Mouse (Mus musculus) myocyte (in vitro differentiated cells): Measurements from ENCODE around the gene Fndc9. TPM values are rescaled to one million over a fixed set of nuclear protein-coding genes. Genes with fewer than 3 reads are reported as not detected.
A peak's percentile ranks its signal among the peaks of the same experiment; 100 is the strongest.

Source experiments
- H3K27me3 ChIP-seq: one replicate; pipeline ENCODE4 v1.6.1; 2011; ENCODE audit not compliant: control insufficient read depth, insufficient read depth, insufficient read length
- H3K36me3 ChIP-seq: one replicate; pipeline ENCODE4 v1.6.1; 2011; ENCODE audit not compliant: control insufficient read depth, insufficient read depth
- H3K4me2 ChIP-seq: one replicate; pipeline ENCODE4 v1.6.1; 2011; ENCODE audit warnings: low read depth, control low read depth
- H3K4me3 ChIP-seq: one replicate; pipeline ENCODE4 v1.5.1; 2011; ENCODE audit warnings: mild to moderate bottlenecking, control low read depth, moderate library complexity
- H3K79me2 ChIP-seq: one replicate; pipeline ENCODE4 v1.6.1; 2011; ENCODE audit not compliant: control insufficient read depth, insufficient read depth
- H3ac ChIP-seq: one replicate; pipeline ENCODE4 v1.6.1; 2011; ENCODE audit not compliant: control insufficient read depth, insufficient read length
- CEBPB ChIP-seq: IDR thresholded peaks from 2 replicates; pipeline ENCODE4 v1.6.1; 2011; ENCODE audit warnings: mild to moderate bottlenecking, moderate library complexity; ENCODE audit not compliant: poor library complexity, insufficient read depth, severe bottlenecking
- E2F4 ChIP-seq: IDR thresholded peaks from one replicate; pipeline ENCODE4 v1.6.1; 2011; ENCODE audit warnings: mild to moderate bottlenecking, control low read depth, moderate library complexity; ENCODE audit not compliant: insufficient read depth
- MAX ChIP-seq: IDR thresholded peaks from one replicate; pipeline ENCODE4 v1.6.1; 2011; ENCODE audit warnings: low read depth, mild to moderate bottlenecking, control low read depth
- MYOD1 ChIP-seq, 3 experiments: IDR thresholded peaks; one replicate each; pipeline ENCODE4 v1.6.1; 2011; ENCODE audit warnings: control low read depth in 2 of 3, low read depth in 2 of 3, mild to moderate bottlenecking in 2 of 3, moderate library complexity in 1 of 3; ENCODE audit not compliant: insufficient read length in 2 of 3, control insufficient read depth in 1 of 3
- MYOG ChIP-seq, 3 experiments: IDR thresholded peaks; one replicate each; pipeline ENCODE4 v1.6.1; 2011; ENCODE audit warnings: control low read depth in 2 of 3, low read depth in 2 of 3, mild to moderate bottlenecking in 2 of 3; ENCODE audit not compliant: insufficient read length in 2 of 3, control insufficient read depth in 1 of 3, insufficient read depth in 1 of 3
- POLR2A ChIP-seq: IDR thresholded peaks from one replicate; pipeline ENCODE4 v1.6.1; 2011; ENCODE audit warnings: low read depth, mild to moderate bottlenecking, control low read depth, moderate library complexity; ENCODE audit not compliant: insufficient read length
- POLR2AphosphoS2 ChIP-seq: IDR thresholded peaks from one replicate; pipeline ENCODE4 v1.6.1; 2011; ENCODE audit warnings: low read depth, control low read depth; ENCODE audit not compliant: insufficient read length
- REST ChIP-seq: IDR thresholded peaks from one replicate; pipeline ENCODE4 v1.6.1; 2011; ENCODE audit warnings: mild to moderate bottlenecking, control low read depth, moderate library complexity; ENCODE audit not compliant: insufficient read depth, insufficient read length
- SRF ChIP-seq: IDR thresholded peaks from one replicate; pipeline ENCODE4 v1.6.1; 2011; ENCODE audit warnings: low read depth; ENCODE audit not compliant: control insufficient read depth, insufficient read length
- TCF12 ChIP-seq: IDR thresholded peaks from one replicate; pipeline ENCODE4 v1.6.1; 2011; ENCODE audit warnings: mild to moderate bottlenecking, control low read depth; ENCODE audit not compliant: poor library complexity, insufficient read depth, severe bottlenecking
- TCF3 ChIP-seq: IDR thresholded peaks from one replicate; pipeline ENCODE4 v1.6.1; 2011; ENCODE audit warnings: low read depth, control low read depth; ENCODE audit not compliant: insufficient read length
- USF1 ChIP-seq: IDR thresholded peaks from one replicate; pipeline ENCODE4 v1.6.1; 2011; ENCODE audit warnings: low read depth, mild to moderate bottlenecking, control low read depth, moderate library complexity
- polyA plus RNA-seq: library from polyadenylated mRNA; unstranded; fragments of >200 nt; fragmentation: generic; extraction: Trizol; gene quantifications from one replicate; pipeline ENCODE4 v1.2.1, GENCODE M21; 2012; ENCODE audit warnings: missing spikeins

The Fndc9 gene
- polyA plus RNA-seq, 1 experiment: 0.74 TPM

DNA sequence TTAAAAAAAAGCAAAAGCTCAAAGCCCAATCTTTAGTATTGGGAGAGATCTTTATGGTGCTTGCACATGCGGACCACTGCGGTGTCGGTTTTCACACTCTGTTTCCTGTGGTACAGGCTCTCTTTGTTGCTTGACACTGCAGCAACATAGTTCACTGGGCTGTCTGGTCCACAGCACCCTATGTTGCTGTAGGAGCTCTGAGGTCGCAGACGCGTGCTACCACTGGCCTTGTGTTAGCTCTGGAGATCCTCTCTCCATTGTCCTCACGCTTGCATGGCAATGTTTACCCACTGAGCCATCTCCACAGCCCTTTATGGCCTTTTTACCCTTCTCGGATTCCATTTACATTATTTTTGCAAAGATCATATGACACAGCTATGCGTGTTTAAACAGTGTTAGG is 34.1 kb downstream of the Fndc9 start:
- no peaks in the 10 kb centered on the region for H3K27me3 ChIP-seq
- no peaks in the 10 kb centered on the region for H3K79me2 ChIP-seq
- no peak overlapping the region for H3ac ChIP-seq
- no peak overlapping the region for H3K4me2 ChIP-seq
- H3K4me3 ChIP-seq: no peak overlapping the region
- no peaks in the 10 kb centered on the region for H3K36me3 ChIP-seq
- TF ChIP-seq POLR2AphosphoS2 (no peak), TCF12 (no peak), POLR2A (no peak), USF1 (no peak), MYOG (IDR thresholded peaks at IDR 0.05; ENCODE audit: control insufficient read depth in 1 of 3, insufficient read depth in 1 of 3, insufficient read length in 2 of 3, low read depth in 2 of 3) (no peak), MYOD1 (IDR thresholded peaks at IDR 0.05; ENCODE audit: control insufficient read depth in 1 of 3, insufficient read length in 2 of 3, low read depth in 2 of 3) (no peak), REST (no peak), MAX (no peak), E2F4 (no peak), TCF3 (no peak), CEBPB (no peak), SRF (no peak)

DNA sequence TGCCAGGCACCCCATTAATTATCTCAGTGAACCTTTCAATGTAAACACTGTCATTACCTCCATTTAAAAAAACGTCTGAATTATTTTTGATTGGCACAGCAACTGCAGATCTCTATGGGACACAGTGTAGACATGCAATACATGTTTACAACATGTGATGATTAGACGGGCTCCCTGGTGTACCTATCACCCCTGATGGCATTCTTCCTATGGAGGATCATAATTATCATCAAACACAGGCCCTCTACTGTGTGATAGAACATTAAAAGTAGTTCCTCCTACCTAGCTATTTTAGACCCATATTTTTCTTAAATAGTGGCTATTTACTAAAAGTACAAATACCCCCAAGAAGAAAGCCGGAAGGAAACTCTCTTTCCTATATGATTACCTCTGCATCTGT is 34.6 kb downstream of the Fndc9 start:
- H3K79me2 ChIP-seq: no peaks in the 10 kb centered on the region
- H3K27me3 ChIP-seq: no peaks in the 10 kb centered on the region
- no peak overlapping the region for H3ac ChIP-seq
- H3K36me3 ChIP-seq: no peaks in the 10 kb centered on the region
- no peak overlapping the region for H3K4me2 ChIP-seq
- TF ChIP-seq MYOD1 (IDR thresholded peaks at IDR 0.05; ENCODE audit: control insufficient read depth in 1 of 3, insufficient read length in 2 of 3, low read depth in 2 of 3): no peak
- no peak for TF ChIP-seq CEBPB
- no peak for TF ChIP-seq E2F4
- TF ChIP-seq TCF3: no peak
- no peak for TF ChIP-seq MYOG (IDR thresholded peaks at IDR 0.05; ENCODE audit: control insufficient read depth in 1 of 3, insufficient read depth in 1 of 3, insufficient read length in 2 of 3, low read depth in 2 of 3)
- TF ChIP-seq TCF12: no peak
- TF ChIP-seq POLR2AphosphoS2: no peak
- TF ChIP-seq POLR2A: no peak
- H3K4me3 ChIP-seq: no peak overlapping the region

DNA sequence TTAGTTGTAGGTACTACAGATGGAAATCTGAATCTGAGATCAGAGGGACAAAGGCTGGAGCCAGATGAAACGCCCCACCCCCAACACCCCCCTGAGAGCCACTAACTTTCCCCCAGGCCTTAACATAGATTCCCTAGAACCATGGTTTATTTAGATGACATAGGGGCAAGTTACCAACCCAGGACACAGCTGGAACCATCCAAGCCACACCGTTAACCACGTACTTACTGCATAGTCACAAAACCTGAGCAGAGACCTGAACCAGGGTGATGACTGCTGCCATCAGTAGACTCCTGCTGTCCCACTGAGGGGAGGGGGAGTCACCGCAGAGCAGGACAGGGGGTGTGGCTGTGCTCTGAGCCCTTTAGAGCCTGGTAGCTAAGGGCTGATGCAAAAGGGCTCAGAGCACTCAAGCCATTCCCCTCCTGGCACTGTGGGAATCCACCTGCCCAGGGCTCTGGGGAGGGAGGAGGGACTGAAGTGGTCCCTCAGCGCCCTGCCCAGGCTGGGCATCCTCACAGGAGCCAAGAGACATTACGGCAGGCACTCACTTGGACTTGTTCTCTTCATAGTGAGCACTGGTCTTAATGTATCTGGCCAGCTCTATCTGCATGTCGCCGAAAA is 36.8 kb downstream of the Fndc9 start:
- Histone ChIP-seq H3K27me3 (no peaks in the 10 kb centered on the region), H3K4me3 (no peak overlapping the region), H3K4me2 (no peak overlapping the region), H3ac (no peak overlapping the region), H3K36me3 (no peaks in the 10 kb centered on the region), H3K79me2 (no peaks in the 10 kb centered on the region)
- no peak for TF ChIP-seq E2F4
- TF ChIP-seq USF1: no peak
- TF ChIP-seq MYOD1 (IDR thresholded peaks at IDR 0.05; ENCODE audit: control insufficient read depth in 1 of 3, insufficient read length in 2 of 3, low read depth in 2 of 3): no peak
- no peak for TF ChIP-seq CEBPB
- TF ChIP-seq POLR2A: no peak
- no peak for TF ChIP-seq MYOG (IDR thresholded peaks at IDR 0.05; ENCODE audit: control insufficient read depth in 1 of 3, insufficient read depth in 1 of 3, insufficient read length in 2 of 3, low read depth in 2 of 3)
- TF ChIP-seq POLR2AphosphoS2: no peak
- TF ChIP-seq TCF3: no peak
- TF ChIP-seq TCF12: no peak
- TF ChIP-seq SRF: no peak
- no peak for TF ChIP-seq REST
- no peak for TF ChIP-seq MAX

DNA sequence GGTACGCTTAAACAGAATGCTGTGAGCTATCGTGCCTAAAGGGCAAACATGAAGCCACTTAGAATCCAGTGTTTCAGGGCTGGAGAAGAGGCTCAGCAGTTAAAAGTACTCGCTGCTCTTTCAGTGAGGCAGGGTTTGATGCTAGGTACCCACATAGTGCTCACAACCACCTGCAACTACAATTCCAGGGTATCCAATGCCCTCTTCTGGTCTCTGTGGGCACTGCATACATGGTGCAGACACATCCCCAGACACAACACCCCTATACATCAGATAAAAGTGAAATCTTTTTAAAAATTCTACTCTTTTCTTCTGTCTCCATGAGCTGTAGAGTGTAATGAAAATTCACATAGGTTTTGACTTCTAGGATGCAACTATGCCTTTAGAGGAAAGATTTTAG is 38.6 kb downstream of the Fndc9 start:
- H3K4me3 ChIP-seq: no peak overlapping the region
- H3K79me2 ChIP-seq: no peaks in the 10 kb centered on the region
- TF ChIP-seq CEBPB: no peak
- TF ChIP-seq SRF: no peak
- no peak for TF ChIP-seq TCF12
- no peak overlapping the region for H3K4me2 ChIP-seq
- no peaks in the 10 kb centered on the region for H3K27me3 ChIP-seq
- no peak overlapping the region for H3ac ChIP-seq
- H3K36me3 ChIP-seq: no peaks in the 10 kb centered on the region

DNA sequence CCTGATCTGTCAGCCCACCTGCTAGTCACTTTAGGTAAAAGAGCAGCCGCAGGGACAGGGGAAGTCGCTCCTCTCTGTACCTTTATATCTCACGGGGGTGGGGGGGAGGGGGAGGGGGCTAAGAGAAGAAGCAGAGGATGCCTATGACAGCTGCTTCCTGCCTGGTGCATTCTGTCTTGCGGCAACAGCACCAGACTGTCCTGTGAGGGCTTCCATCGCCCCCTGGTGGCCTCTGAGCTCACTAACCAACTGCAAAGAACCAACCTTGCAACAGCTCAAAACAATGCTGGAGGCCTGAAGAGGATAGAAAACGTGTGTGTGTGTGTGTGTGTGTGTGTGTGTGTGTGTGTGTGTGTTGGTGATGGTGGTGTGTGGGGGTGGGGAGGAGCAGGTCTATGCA is 40.0 kb downstream of the Fndc9 start:
- Histone ChIP-seq H3K79me2 (no peaks in the 10 kb centered on the region), H3K4me2 (no peak overlapping the region), H3K27me3 (no peaks in the 10 kb centered on the region), H3K36me3 (no peaks in the 10 kb centered on the region), H3K4me3 (no peak overlapping the region), H3ac (no peak overlapping the region)
- TF ChIP-seq MYOG (IDR thresholded peaks at IDR 0.05; ENCODE audit: control insufficient read depth in 1 of 3, insufficient read depth in 1 of 3, insufficient read length in 2 of 3, low read depth in 2 of 3): peak in 2 of 3 experiments; percentile 5 to 45
- peak in 2 of 3 experiments; percentile 33 to 76 for TF ChIP-seq MYOD1 (IDR thresholded peaks at IDR 0.05; ENCODE audit: control insufficient read depth in 1 of 3, insufficient read length in 2 of 3, low read depth in 2 of 3)
- TF ChIP-seq CEBPB: no peak
